18 mouse cellular contexts compared by ENCODE assay signal in the genomic region with DNA sequence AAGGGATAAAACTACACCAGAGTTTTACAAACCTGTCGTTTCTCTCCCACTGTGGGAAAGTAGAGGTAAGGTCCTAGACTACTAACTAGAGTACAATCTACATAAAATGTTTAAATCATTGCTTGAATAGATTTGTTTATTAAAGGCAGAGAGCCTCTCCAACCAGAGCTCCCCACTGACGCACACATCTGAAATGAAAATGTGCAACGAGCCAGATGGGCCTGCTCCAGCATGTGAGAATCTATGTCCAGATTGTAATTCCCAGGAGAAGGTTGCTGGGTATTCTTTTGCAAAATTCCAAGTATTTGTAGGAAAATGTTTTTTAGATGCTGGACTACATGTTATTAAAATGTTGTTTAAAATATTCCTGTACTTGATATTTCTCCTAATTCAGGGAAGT. TPM values are rescaled to one million over a fixed set of nuclear protein-coding genes. Genes with fewer than 3 reads are reported as not detected.
"Had no signal": no experiment of that assay in that cellular context is flagged by ENCODE, and none has a peak within 500 bp of the region (broad histone marks: within the 10 kb centered on the region; RNA-seq: fewer than 3 reads in every experiment).

No protein-coding gene starts in this region.

- H3K36me3 ChIP-seq: liver, embryonic 13.5 days had no signal

- DNase-seq: kidney, adult 2 months; kidney, postnatal 25 days; layer of hippocampus, adult 9-11 months; layer of hippocampus, postnatal 36 days; liver, embryonic 13.5 days; lung, adult 2 months; lung, postnatal 14 days; lung, postnatal 4 days; midbrain, embryonic 14.5 days; right cerebral cortex, adult 18-20 months; thymus, adult 18-20 months; thymus, postnatal 36 days had no signal

- H3K4me1 ChIP-seq: liver, embryonic 13.5 days had no signal

- H3K9ac ChIP-seq: liver, embryonic 13.5 days had no signal

- H3K27ac ChIP-seq: kidney, postnatal 0 days; left cerebral cortex, adult 2 months; liver, embryonic 13.5 days had no signal

- H3K27me3 ChIP-seq: liver, embryonic 13.5 days had no signal

- H3K9me3 ChIP-seq: liver, embryonic 13.5 days had no signal

- H3K4me2 ChIP-seq: liver, embryonic 13.5 days; midbrain, embryonic 11.5 days had no signal

- H3K4me3 ChIP-seq: left cerebral cortex, adult 2 months; liver, embryonic 13.5 days had no signal

RNA-seq across cellular contexts. Expression of a gene that starts 57.8 kb away (rescaled TPM):
- polyA plus RNA-seq: liver, adult 2 months; liver, embryonic 16.5 days; spleen, adult 2 months had no signal
